Mouse (Mus musculus) myocyte (in vitro differentiated cells): ENCODE data around the gene Rnf157.
A peak's percentile ranks its signal among the peaks of the same experiment; 100 is the strongest.

Source experiments
- CEBPB ChIP-seq: IDR thresholded peaks from 2 replicates; pipeline ENCODE4 v1.6.1; 2011; ENCODE audit warnings: mild to moderate bottlenecking, moderate library complexity; ENCODE audit not compliant: poor library complexity, insufficient read depth, severe bottlenecking
- E2F4 ChIP-seq: IDR thresholded peaks from one replicate; pipeline ENCODE4 v1.6.1; 2011; ENCODE audit warnings: mild to moderate bottlenecking, control low read depth, moderate library complexity; ENCODE audit not compliant: insufficient read depth
- MAX ChIP-seq: IDR thresholded peaks from one replicate; pipeline ENCODE4 v1.6.1; 2011; ENCODE audit warnings: low read depth, mild to moderate bottlenecking, control low read depth
- MYOD1 ChIP-seq, 3 experiments: IDR thresholded peaks; one replicate each; pipeline ENCODE4 v1.6.1; 2011; ENCODE audit warnings: control low read depth in 2 of 3, low read depth in 2 of 3, mild to moderate bottlenecking in 2 of 3, moderate library complexity in 1 of 3; ENCODE audit not compliant: insufficient read length in 2 of 3, control insufficient read depth in 1 of 3
- POLR2A ChIP-seq: IDR thresholded peaks from one replicate; pipeline ENCODE4 v1.6.1; 2011; ENCODE audit warnings: low read depth, mild to moderate bottlenecking, control low read depth, moderate library complexity; ENCODE audit not compliant: insufficient read length
- POLR2AphosphoS2 ChIP-seq: IDR thresholded peaks from one replicate; pipeline ENCODE4 v1.6.1; 2011; ENCODE audit warnings: low read depth, control low read depth; ENCODE audit not compliant: insufficient read length
- REST ChIP-seq: IDR thresholded peaks from one replicate; pipeline ENCODE4 v1.6.1; 2011; ENCODE audit warnings: mild to moderate bottlenecking, control low read depth, moderate library complexity; ENCODE audit not compliant: insufficient read depth, insufficient read length
- SRF ChIP-seq: IDR thresholded peaks from one replicate; pipeline ENCODE4 v1.6.1; 2011; ENCODE audit warnings: low read depth; ENCODE audit not compliant: control insufficient read depth, insufficient read length
- TCF12 ChIP-seq: IDR thresholded peaks from one replicate; pipeline ENCODE4 v1.6.1; 2011; ENCODE audit warnings: mild to moderate bottlenecking, control low read depth; ENCODE audit not compliant: poor library complexity, insufficient read depth, severe bottlenecking
- TCF3 ChIP-seq: IDR thresholded peaks from one replicate; pipeline ENCODE4 v1.6.1; 2011; ENCODE audit warnings: low read depth, control low read depth; ENCODE audit not compliant: insufficient read length
- USF1 ChIP-seq: IDR thresholded peaks from one replicate; pipeline ENCODE4 v1.6.1; 2011; ENCODE audit warnings: low read depth, mild to moderate bottlenecking, control low read depth, moderate library complexity

DNA sequence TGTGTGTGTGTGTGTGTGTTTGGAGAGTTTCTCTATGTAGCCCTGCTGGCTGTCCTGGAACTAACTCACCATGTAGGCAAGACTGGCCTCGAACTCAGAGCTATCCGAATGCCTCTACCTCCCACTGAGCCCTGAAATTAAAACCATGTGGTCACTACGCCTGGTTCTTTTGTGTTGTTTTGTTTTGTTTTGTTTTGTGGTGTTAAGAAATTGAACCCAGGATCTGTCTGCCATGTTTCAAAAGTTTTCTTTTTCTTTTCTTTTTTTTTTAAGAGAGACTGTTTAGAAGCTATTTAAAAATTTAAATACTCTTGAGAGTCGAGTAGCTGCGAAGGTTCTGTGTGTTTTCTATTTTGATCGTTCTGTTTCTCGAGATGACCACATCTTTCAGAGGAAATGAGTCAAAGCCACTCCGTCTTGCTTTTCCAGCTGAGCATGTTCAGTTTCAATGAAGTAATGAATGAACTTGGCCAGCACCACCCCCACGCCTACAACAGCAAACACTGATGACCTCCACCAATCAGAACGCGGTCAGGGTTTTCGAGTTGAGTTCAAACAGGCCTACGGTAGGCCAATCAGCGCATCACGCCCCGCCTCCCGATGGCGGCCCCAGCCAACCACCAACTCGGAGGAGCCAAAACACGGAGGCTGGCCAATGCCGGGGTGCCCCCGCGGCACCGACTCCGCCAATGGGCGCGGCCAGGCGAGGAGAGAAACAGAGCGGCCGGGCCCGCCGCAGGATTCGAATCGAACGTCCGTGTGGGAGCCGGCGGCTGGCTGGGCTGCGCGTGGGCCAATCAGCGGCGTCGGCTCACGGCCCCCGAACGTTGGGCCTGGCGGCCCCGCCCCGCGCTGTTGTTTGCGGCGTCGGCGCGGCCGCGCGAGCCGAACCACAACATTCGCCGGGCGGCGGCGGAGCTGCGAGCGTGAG, 20.8 kb upstream of the Rnf157 start, which contains the start of gene Ubald2:
- TF ChIP-seq POLR2AphosphoS2 (no peak), MAX (peak; percentile 21), POLR2A (peak; percentile 41), USF1 (no peak), TCF12 (no peak), SRF (peak; percentile 41), E2F4 (peak; percentile 84), MYOD1 (IDR thresholded peaks at IDR 0.05; ENCODE audit: control insufficient read depth in 1 of 3, insufficient read length in 2 of 3, low read depth in 2 of 3) (no peak), TCF3 (no peak), CEBPB (no peak), REST (no peak)
